Mouse (Mus musculus) E14TG2a.4 (cell line): ENCODE measurements around the gene Prkg1.

Source experiments
- CTCF ChIP-seq: conservative IDR thresholded peaks from 2 replicates; pipeline ENCODE4 v1.5.1; 2014; ENCODE audit warnings: low read length
- NANOG ChIP-seq: IDR thresholded peaks from 2 replicates; pipeline ENCODE4 v1.6.1; 2014; ENCODE audit warnings: borderline replicate concordance, low read length, mixed read lengths
- POU5F1 ChIP-seq: IDR thresholded peaks from 2 replicates; pipeline ENCODE4 v1.6.1; 2014; ENCODE audit warnings: low read length, borderline replicate concordance

- TF ChIP-seq CTCF = no peak
- no peak for TF ChIP-seq POU5F1
- TF ChIP-seq NANOG = no peak
These were observed 816.6 kb downstream of the Prkg1 start for GRCm38 (mm10) chr19:30948202-30948601.
